Mouse (Mus musculus) thymus, adult 2 months (tissue): Measurements from ENCODE around the gene Lins1. TPM values are rescaled to one million over a fixed set of nuclear protein-coding genes. Genes with fewer than 3 reads are reported as not detected.

Experiments
- DNase-seq: peaks from one replicate; pipeline ENCODE4 v3.0.0; 2021
- H3K27ac ChIP-seq: fragments of 200-500 bp; 2 replicates; pipeline ENCODE4 v1.5.1; 2012; ENCODE audit warnings: low read length, control low read depth; ENCODE audit not compliant: control insufficient read depth, insufficient read depth
- H3K27me3 ChIP-seq: fragments of 200-500 bp; 2 replicates; pipeline ENCODE4 v1.6.1; 2012; ENCODE audit warnings: mild to moderate bottlenecking, low read length, moderate library complexity, mixed read lengths; ENCODE audit not compliant: control insufficient read depth, insufficient read depth
- H3K36me3 ChIP-seq: fragments of 200-500 bp; 2 replicates; pipeline ENCODE4 v1.6.1; 2012; ENCODE audit warnings: mild to moderate bottlenecking, low read length, moderate library complexity; ENCODE audit not compliant: control insufficient read depth, insufficient read depth
- H3K4me1 ChIP-seq: fragments of 200-500 bp; replicated peaks from 2 replicates; pipeline ENCODE4 v1.6.1; 2012; ENCODE audit warnings: low read length; ENCODE audit not compliant: control insufficient read depth, insufficient read depth
- H3K4me3 ChIP-seq: fragments of 200-500 bp; 2 replicates; pipeline ENCODE4 v1.5.1; 2012; ENCODE audit warnings: mild to moderate bottlenecking, low read length, control low read depth, moderate library complexity; ENCODE audit not compliant: control insufficient read depth, insufficient read depth
- CTCF ChIP-seq: fragments of 200-500 bp; IDR thresholded peaks from 2 replicates; pipeline ENCODE4 v1.5.1; 2012; ENCODE audit warnings: mild to moderate bottlenecking, control low read depth, low read length, moderate library complexity, borderline replicate concordance; ENCODE audit not compliant: control insufficient read depth, poor library complexity, insufficient read depth; ENCODE audit errors: extremely low read depth
- POLR2A ChIP-seq: fragments of 200-500 bp; IDR thresholded peaks from 2 replicates; pipeline ENCODE4 v1.6.1; 2012; ENCODE audit warnings: mild to moderate bottlenecking, low read length, control low read depth, moderate library complexity; ENCODE audit not compliant: control insufficient read depth, poor library complexity, insufficient read depth; ENCODE audit errors: extremely low read depth
- WGBS: fragments of 180-500 bp; shearing (Covaris S2); methylation state at CpG from one replicate; pipeline ENCODE4 v1.1.7; 2018; 5-methylcytosine and 5-hydroxymethylcytosine counted together
- polyA plus RNA-seq: library from polyadenylated mRNA; depleted of rRNA; stranded (reverse); fragments of >200 nt; gene quantifications from 2 replicates; pipeline ENCODE4 v1.2.3, GENCODE M21; 2012; rRNA removed

Lins1 gene
- polyA plus RNA-seq, 1 experiment = 9.3 TPM

- no peak for DNase-seq
- Histone ChIP-seq H3K4me3 (no peak overlapping the region), H3K27ac (no peak overlapping the region), H3K4me1 (no peaks in the 10 kb centered on the region), H3K27me3 (no peaks in the 10 kb centered on the region), H3K36me3 (no peaks in the 10 kb centered on the region)
- TF ChIP-seq CTCF = no peak
- no peak for TF ChIP-seq POLR2A
- 94% methylated on average over 8 of the region's 8 CpGs for WGBS
Measured at GRCm38 (mm10) chr7:66753816-66754215, 64.1 kb downstream of the Lins1 start.

GRCm38 (mm10) chr7:66755611-66756010 is 65.9 kb downstream of the Lins1 start:
- DNase-seq = no peak
- Histone ChIP-seq H3K4me3 (no peak overlapping the region), H3K27ac (no peak overlapping the region), H3K36me3 (no peaks in the 10 kb centered on the region), H3K27me3 (no peaks in the 10 kb centered on the region), H3K4me1 (no peaks in the 10 kb centered on the region)
- 64% methylated on average over 7 of the region's 7 CpGs for WGBS
- no peak for TF ChIP-seq POLR2A
- no peak for TF ChIP-seq CTCF

Other genes with a start within 250 kb of the Lins1 start
- 7.3 and 8.2 TPM in 2 replicates for gene Asb7, start 293 bp upstream of the Lins1 start, polyA plus RNA-seq
- gene Cers3, start 53.6 kb downstream of the Lins1 start, polyA plus RNA-seq = 0.78 and 1.2 TPM in 2 replicates
- gene Adamts17, start 149.8 kb downstream of the Lins1 start, polyA plus RNA-seq = 2.4 and 2.8 TPM in 2 replicates